Comparison of ENCODE assay signal across 24 mouse cellular contexts in genomic region chr15:86021971-86022370, GRCm38 (mm10). TPM values are rescaled to one million over a fixed set of nuclear protein-coding genes. Genes with fewer than 3 reads are reported as not detected.
A peak's percentile ranks its signal among the peaks of the same experiment; 100 is the strongest.
DNase-seq lines count a peak whose midpoint lies in the region; ATAC-seq and TF ChIP-seq lines count a peak whose summit lies in the region.
"Had no signal": no experiment of that assay in that cellular context is flagged by ENCODE, and none has a peak within 500 bp of the region (broad histone marks: within the 10 kb centered on the region; RNA-seq: fewer than 3 reads in every experiment).

No protein-coding gene starts in this region.

- peaks cover 55% of the 10 kb centered on the region for H3K4me1 ChIP-seq in lung, embryonic 15.5 days

- no peak overlapping the region for H3K9ac ChIP-seq in lung, embryonic 15.5 days
- H3K9ac ChIP-seq: forebrain, embryonic 13.5 days; forebrain, postnatal 0 days; hindbrain, embryonic 13.5 days had no signal

- DNase-seq in lung, postnatal 10 days: no peak
- peak; percentile 26 for DNase-seq in thymus, postnatal 4 days
- no peak for DNase-seq in thymus, postnatal 10 days (ENCODE audit: low spot score in 2 of 2)
- DNase-seq in left cerebral cortex, adult 2 months (ENCODE audit: extremely low spot score in 1 of 2, low spot score in 2 of 2): no peak
- no peak for DNase-seq in right cerebral cortex, postnatal 25 days
- DNase-seq: adrenal gland, adult 8-10 months; adrenal gland, postnatal 25 days; cerebellum, adult 11-12 months; cerebellum, adult 8-10 months; cerebellum, postnatal 10 days; cerebellum, postnatal 36 days; forebrain, postnatal 0 days; gastrocnemius, adult 2 months; gastrocnemius, postnatal 14 days; heart, adult 18-20 months had no signal

- no peak overlapping the region for H3K4me3 ChIP-seq in lung, embryonic 15.5 days
- no peak overlapping the region for H3K4me3 ChIP-seq in left cerebral cortex, adult 2 months
- H3K4me3 ChIP-seq: forebrain, embryonic 10.5 days; forebrain, embryonic 13.5 days; gastrocnemius, adult 2 months; hindbrain, embryonic 10.5 days; hindbrain, embryonic 13.5 days had no signal

- H3K9me3 ChIP-seq in lung, embryonic 15.5 days: no peaks in the 10 kb centered on the region
- H3K9me3 ChIP-seq: hindbrain, embryonic 13.5 days had no signal

- H3K27me3 ChIP-seq in lung, embryonic 15.5 days: no peaks in the 10 kb centered on the region
- H3K27me3 ChIP-seq: forebrain, embryonic 13.5 days had no signal

- 50% methylated on average over 9 of the region's 9 CpGs for WGBS in lung, embryonic 15.5 days

- intact Hi-C loops in left cerebral cortex, adult 2 months (cut with DNase I): no loop called here

- TF ChIP-seq CTCF in left cerebral cortex, adult 2 months (IDR thresholded peaks at IDR 0.05): no peak

- H3K4me2 ChIP-seq in lung, embryonic 15.5 days: no peak overlapping the region; the same call in 1 of the 2 replicates
- H3K4me2 ChIP-seq: forebrain, embryonic 13.5 days; hindbrain, embryonic 13.5 days had no signal

- H3K27ac ChIP-seq in lung, embryonic 15.5 days: 0 out of 2 replicates have a peak overlapping the region, but pooled peaks have one; percentile 10
- H3K27ac ChIP-seq in left cerebral cortex, adult 2 months: no peak overlapping the region
- H3K27ac ChIP-seq: forebrain, embryonic 10.5 days; forebrain, embryonic 13.5 days; gastrocnemius, adult 2 months; hindbrain, embryonic 10.5 days; hindbrain, embryonic 13.5 days had no signal

- no peak for ATAC-seq in lung, embryonic 15.5 days (ENCODE audit: borderline replicate concordance, extremely low read depth, low FRiP score, low TSS enrichment)
- peak; percentile 69 for ATAC-seq in granulocyte monocyte progenitor cell, adult 5-6 weeks (replicated peaks; ENCODE audit: poor library complexity, severe bottlenecking)
- ATAC-seq: activated CD4-positive, CD25-positive, alpha-beta regulatory T cell, adult 4 months; CD4-positive, CD25-positive, alpha-beta regulatory T cell, adult 4 months; forebrain, embryonic 13.5 days; forebrain, postnatal 0 days; hindbrain, embryonic 16.5 days had no signal

- H3K36me3 ChIP-seq in lung, embryonic 15.5 days: no peaks in the 10 kb centered on the region

RNA-seq across cellular contexts. Expression of gene Celsr1, which starts 11.6 kb away (rescaled TPM):
- 4.3 and 4.8 TPM in 2 replicates for polyA plus RNA-seq in lung, embryonic 15.5 days (2015; fragmentation: Nextera tagmentation; extraction: Ambion mirVana)
- 8.0 and 12.6 TPM in 2 replicates for total RNA-seq in granulocyte monocyte progenitor cell, adult 5-6 weeks (2014; fragmentation: Nextera tagmentation)
- 6.9 and 8.7 TPM in 2 replicates for total RNA-seq in granulocyte monocyte progenitor cell, adult 5-6 weeks (2017)
- 1 to 10 TPM; 3.7 to 4.6 TPM for total RNA-seq in left cerebral cortex, adult 2 months (2021)

RNA-seq across cellular contexts. Expression of gene Gramd4, which starts 35.5 kb away (rescaled TPM):
- 12.9 and 14.6 TPM in 2 replicates for polyA plus RNA-seq in lung, embryonic 15.5 days (2015; fragmentation: Nextera tagmentation; extraction: Ambion mirVana)
- total RNA-seq in granulocyte monocyte progenitor cell, adult 5-6 weeks (2014; fragmentation: Nextera tagmentation): 15.0 and 19.9 TPM in 2 replicates
- total RNA-seq in granulocyte monocyte progenitor cell, adult 5-6 weeks (2017): 15.9 and 18.4 TPM in 2 replicates
- total RNA-seq in left cerebral cortex, adult 2 months (2021): 10 to 100 TPM; 46.2 to 51.7 TPM
